Mouse (Mus musculus) limb, embryonic 15.5 days (tissue): ENCODE data around the gene Doc2g. TPM values are rescaled to one million over a fixed set of nuclear protein-coding genes. Genes with fewer than 3 reads are reported as not detected.

Experiments used
- ATAC-seq: fragments of 200-750 bp; cut with Nextera tagmentation; 2 replicates; pipeline ENCODE4 v1.8.0; 2017; ENCODE audit warnings: low read depth, moderate TSS enrichment; ENCODE audit not compliant: insufficient number of reproducible peaks, low FRiP score, low TSS enrichment
- H3K27ac ChIP-seq: fragments of 300-500 bp; sonication (generic); 2 replicates; pipeline ENCODE4 v1.5.1; 2015; ENCODE audit warnings: moderate library complexity, mild to moderate bottlenecking, inconsistent platforms
- H3K27me3 ChIP-seq: fragments of 300-500 bp; sonication (generic); 2 replicates; pipeline ENCODE4 v1.6.1; 2015; ENCODE audit warnings: inconsistent platforms
- H3K36me3 ChIP-seq: fragments of 300-500 bp; sonication (generic); 2 replicates; pipeline ENCODE4 v1.6.1; 2015; ENCODE audit warnings: inconsistent platforms
- H3K4me1 ChIP-seq: fragments of 300-500 bp; sonication (generic); 2 replicates; pipeline ENCODE4 v1.6.1; 2015; ENCODE audit warnings: inconsistent platforms
- H3K4me2 ChIP-seq: fragments of 300-500 bp; sonication (generic); 2 replicates; pipeline ENCODE4 v1.6.1; 2015; ENCODE audit warnings: mild to moderate bottlenecking, inconsistent platforms
- H3K4me3 ChIP-seq: fragments of 300-500 bp; sonication (generic); 2 replicates; pipeline ENCODE4 v1.5.1; 2015; ENCODE audit warnings: mild to moderate bottlenecking, inconsistent platforms
- H3K9ac ChIP-seq: fragments of 300-500 bp; sonication (generic); 2 replicates; pipeline ENCODE4 v1.6.1; 2015; ENCODE audit warnings: inconsistent platforms
- H3K9me3 ChIP-seq: fragments of 300-500 bp; sonication (generic); 2 replicates; pipeline ENCODE4 v1.6.1; 2016; ENCODE audit warnings: inconsistent platforms
- WGBS: fragments of 180-500 bp; shearing (Covaris S2); methylation state at CpG from one replicate; pipeline ENCODE4 v1.1.7; 2015; 5-methylcytosine and 5-hydroxymethylcytosine counted together
- polyA plus RNA-seq: library from polyadenylated mRNA; unstranded; fragments of >200 nt; fragmentation: Nextera tagmentation; extraction: Ambion mirVana; gene quantifications from 2 replicates; pipeline ENCODE4 v1.2.1, GENCODE M21; 2015

The Doc2g gene
- polyA plus RNA-seq, 1 experiment from 2014 or later: 4.4 TPM

DNA sequence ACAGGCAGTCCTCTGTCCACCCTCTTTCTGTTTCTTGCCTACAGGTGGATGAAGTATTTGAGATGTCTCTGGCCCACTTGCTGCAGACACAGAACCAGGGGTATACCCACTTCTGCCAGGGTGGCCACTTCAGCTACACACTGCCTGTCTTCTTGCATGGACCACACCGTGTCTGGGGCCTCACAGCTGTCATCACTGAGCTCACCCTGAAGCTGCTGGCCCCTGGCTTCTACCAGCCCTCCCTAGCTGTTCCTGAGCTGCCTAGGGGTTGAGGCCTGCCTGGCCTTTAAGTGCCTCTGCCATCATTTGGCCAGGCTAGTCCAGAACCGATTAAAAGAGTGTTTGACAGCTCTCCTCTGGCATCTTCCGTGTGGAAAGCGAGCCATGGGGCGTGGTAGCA, 1.4 kb upstream of the Doc2g start:
- no peak for ATAC-seq
- H3K4me1 ChIP-seq: peaks cover 25% of the 10 kb centered on the region
- WGBS: 79% methylated on average over 5 of the region's 5 CpGs
- peaks cover 24% of the 10 kb centered on the region for H3K36me3 ChIP-seq
- no peak overlapping the region for H3K27ac ChIP-seq
- no peak overlapping the region for H3K9ac ChIP-seq
- no peaks in the 10 kb centered on the region for H3K27me3 ChIP-seq
- H3K4me2 ChIP-seq: peak overlapping the region; percentile 81; the same call in 1 of the 2 replicates
- no peak overlapping the region for H3K4me3 ChIP-seq
- H3K9me3 ChIP-seq: no peaks in the 10 kb centered on the region

DNA sequence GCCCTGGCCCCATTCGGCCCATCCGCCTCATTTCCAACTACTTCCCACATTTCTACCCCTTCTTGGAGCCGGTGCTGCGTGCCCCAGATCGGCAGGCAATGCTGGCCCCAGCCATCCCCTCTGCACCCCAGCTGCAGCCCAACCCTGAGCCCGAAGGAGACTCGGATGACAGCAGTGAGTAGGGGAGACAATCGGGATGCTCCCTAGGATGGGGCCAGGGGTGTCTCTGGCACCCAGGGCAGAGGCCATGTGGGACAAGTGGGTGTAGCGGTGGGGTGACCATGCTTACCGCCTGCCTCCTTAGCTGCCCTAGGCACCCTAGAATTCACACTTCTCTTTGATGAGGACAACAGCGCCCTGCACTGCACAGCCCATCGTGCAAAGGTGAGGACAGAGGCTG, 528 bp downstream of the Doc2g start:
- H3K4me3 ChIP-seq: no peak overlapping the region
- ATAC-seq: no peak
- H3K9me3 ChIP-seq: no peaks in the 10 kb centered on the region
- H3K36me3 ChIP-seq: peaks cover 43% of the 10 kb centered on the region
- no peak overlapping the region; the same call in 1 of the 2 replicates for H3K9ac ChIP-seq
- peaks cover 25% of the 10 kb centered on the region for H3K4me1 ChIP-seq
- no peak overlapping the region for H3K27ac ChIP-seq
- no peak overlapping the region for H3K4me2 ChIP-seq
- WGBS: 69% methylated on average over 12 of the region's 12 CpGs
- H3K27me3 ChIP-seq: no peaks in the 10 kb centered on the region

DNA sequence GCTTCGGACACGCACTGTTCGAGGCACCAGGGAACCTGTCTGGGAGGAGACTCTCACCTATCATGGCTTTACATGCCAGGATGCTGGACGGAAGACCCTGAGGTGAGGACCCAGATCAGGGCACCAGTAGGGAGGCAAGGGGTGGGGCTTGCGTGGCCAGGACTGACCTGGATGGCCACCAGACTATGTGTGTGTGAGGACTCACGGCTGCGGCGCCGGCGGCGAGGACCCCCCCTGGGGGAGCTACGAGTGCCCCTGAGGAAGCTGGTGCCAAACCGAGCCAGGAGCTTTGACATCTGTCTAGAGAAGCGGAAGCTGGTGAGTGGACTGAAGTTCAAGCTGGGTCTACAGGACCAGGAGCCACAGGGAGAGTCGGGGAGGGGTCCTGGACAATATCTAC, 1.2 kb downstream of the Doc2g start:
- Histone ChIP-seq H3K36me3 (peaks cover 50% of the 10 kb centered on the region), H3K9ac (no peak overlapping the region), H3K4me3 (no peak overlapping the region), H3K4me2 (no peak overlapping the region), H3K4me1 (peaks cover 20% of the 10 kb centered on the region), H3K9me3 (no peaks in the 10 kb centered on the region), H3K27ac (no peak overlapping the region), H3K27me3 (no peaks in the 10 kb centered on the region)
- no peak for ATAC-seq
- 85% methylated on average over 15 of the region's 15 CpGs for WGBS

DNA sequence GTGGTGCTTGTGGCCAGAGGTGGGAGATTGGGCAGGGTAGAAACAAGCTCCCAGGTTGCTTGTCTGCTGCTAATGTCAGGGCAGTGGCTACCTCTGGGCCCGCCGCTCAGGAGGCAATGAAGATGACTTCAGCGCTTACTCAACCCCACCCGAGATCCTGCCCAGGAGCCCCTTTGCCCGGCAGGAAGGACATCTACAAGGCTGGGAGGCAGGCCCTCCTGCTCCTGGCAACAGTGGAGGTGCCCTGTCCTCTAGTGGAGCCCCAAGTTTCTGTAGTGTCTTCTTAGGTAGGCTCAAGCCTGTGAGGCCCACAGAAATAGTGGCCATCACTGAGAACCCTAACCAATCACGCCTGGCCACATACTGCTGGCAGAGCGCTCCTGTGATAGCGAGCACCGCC, 2.0 kb downstream of the Doc2g start:
- Histone ChIP-seq H3K27me3 (no peaks in the 10 kb centered on the region), H3K4me2 (no peak overlapping the region), H3K27ac (no peak overlapping the region), H3K9me3 (no peaks in the 10 kb centered on the region), H3K4me3 (no peak overlapping the region), H3K4me1 (peaks cover 14% of the 10 kb centered on the region), H3K9ac (no peak overlapping the region), H3K36me3 (peaks cover 57% of the 10 kb centered on the region)
- WGBS: 85% methylated on average over 9 of the region's 9 CpGs
- ATAC-seq: no peak

DNA sequence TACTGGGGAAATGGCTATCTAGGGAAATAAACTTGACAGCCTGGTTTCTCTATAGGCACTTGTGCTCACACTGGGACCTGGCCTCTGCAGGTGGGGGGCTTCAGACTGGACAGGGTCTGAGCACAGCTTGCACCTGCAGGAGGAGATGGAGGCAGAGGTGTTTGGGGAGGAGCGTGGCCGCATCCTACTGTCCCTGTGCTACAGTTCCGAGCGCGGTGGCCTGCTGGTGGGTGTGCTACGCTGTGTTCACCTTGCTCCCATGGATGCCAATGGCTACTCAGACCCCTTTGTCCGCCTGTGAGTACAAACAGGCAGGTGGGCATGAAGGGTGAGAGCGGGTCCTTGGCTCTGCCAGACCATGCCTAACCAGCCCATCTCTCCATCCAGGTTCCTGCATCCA, 2.9 kb downstream of the Doc2g start:
- Histone ChIP-seq H3K9ac (no peak overlapping the region), H3K4me2 (no peak overlapping the region), H3K36me3 (peaks cover 64% of the 10 kb centered on the region), H3K4me1 (peaks cover 13% of the 10 kb centered on the region), H3K9me3 (no peaks in the 10 kb centered on the region), H3K4me3 (no peak overlapping the region), H3K27me3 (no peaks in the 10 kb centered on the region), H3K27ac (no peak overlapping the region)
- no peak for ATAC-seq
- 94% methylated on average over 8 of the region's 8 CpGs for WGBS

DNA sequence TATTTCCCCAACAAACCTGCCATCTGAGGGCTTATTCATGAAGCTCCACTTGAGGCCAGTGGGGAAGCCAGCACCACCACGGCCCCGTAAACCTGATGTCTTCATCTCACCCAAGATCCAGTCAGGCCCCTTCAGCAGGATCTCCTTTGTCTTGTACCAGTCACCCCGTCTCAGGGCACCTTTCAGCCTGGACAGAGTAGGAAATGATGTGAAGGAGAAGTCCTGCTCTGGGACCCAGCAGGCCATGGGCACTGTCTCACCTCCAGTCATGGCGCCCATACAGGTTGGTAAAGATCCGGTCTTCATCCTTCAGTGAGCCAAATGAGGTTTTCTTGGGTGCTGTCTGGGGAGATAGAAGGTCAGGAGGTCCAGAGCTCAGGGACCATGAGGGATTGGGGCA, 8.0 kb downstream of the Doc2g start:
- Histone ChIP-seq H3K9me3 (no peaks in the 10 kb centered on the region), H3K36me3 (peaks cover 48% of the 10 kb centered on the region), H3K27me3 (no peaks in the 10 kb centered on the region), H3K4me1 (peaks cover 13% of the 10 kb centered on the region), H3K27ac (no peak overlapping the region), H3K4me2 (no peak overlapping the region), H3K4me3 (no peak overlapping the region), H3K9ac (no peak overlapping the region)
- ATAC-seq: no peak
- WGBS: 93% methylated on average over 5 of the region's 5 CpGs

DNA sequence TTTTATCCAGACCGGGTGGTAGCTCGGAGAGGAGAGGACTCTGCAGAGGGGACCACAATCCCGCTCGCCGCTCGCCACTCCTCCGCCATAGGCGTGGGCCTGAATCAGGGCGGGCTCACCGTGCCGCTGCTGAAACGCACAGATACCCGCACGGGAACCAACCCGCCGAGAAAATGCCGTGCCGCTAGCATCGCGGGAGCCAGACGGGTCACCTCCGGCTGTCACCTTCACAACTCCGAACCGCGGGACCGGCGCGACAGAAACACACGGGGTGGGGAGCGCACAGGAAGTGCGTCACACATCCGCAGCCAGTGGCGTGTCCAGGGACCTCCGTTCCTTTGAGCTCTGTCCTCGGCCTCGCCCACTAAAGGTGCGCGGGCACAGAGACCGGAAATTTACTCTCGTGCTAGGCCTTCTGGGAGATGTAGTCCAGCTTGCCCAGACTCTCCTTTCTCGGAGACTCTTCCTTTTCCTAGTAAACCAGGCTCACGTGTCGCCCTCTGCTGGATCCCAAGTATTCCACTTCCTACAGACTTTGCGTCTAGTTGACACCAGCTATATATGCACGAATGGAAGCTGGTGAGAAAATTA, 9.4 kb downstream of the Doc2g start, which contains the start of gene Ndufv1:
Gene Ndufv1 (minus strand): TSS at position 375 of the 591 bp plus-strand sequence.
- Histone ChIP-seq H3K27ac (peak within 1 kb of the TSS; percentile 77), H3K27me3 (no peaks in the 10 kb centered on the region), H3K4me3 (peak within 1 kb of the TSS; percentile 67), H3K9me3 (no peaks in the 10 kb centered on the region), H3K9ac (peak within 1 kb of the TSS; percentile 81), H3K4me1 (peaks cover 13% of the 10 kb centered on the region), H3K4me2 (peak within 1 kb of the TSS; percentile 58), H3K36me3 (peaks cover 34% of the 10 kb centered on the region)
- WGBS: under 1% methylated on average over 45 of the region's 45 CpGs
- peak; percentile 98 for ATAC-seq

DNA sequence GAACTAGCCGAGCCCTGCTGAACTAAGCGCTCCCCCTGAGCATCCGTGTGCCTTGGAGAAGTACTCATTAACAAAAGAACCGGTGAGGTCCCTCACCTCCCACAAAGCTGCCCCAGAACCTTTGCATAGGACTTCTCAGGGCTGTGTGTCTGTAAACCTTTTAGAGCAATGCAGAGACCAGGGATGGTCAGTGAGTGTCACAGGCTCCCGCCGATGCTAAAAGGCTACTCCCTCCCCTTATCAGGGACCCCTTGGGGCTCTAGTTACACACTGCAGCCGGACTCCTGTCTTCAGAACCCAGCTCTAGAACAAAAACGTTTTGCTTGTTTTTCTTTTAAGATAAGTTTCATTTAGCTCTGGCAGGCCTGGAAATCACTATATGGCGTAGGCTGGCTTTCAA, 10.0 kb downstream of the Doc2g start:
- H3K27ac ChIP-seq: no peak overlapping the region
- no peak for ATAC-seq

DNA sequence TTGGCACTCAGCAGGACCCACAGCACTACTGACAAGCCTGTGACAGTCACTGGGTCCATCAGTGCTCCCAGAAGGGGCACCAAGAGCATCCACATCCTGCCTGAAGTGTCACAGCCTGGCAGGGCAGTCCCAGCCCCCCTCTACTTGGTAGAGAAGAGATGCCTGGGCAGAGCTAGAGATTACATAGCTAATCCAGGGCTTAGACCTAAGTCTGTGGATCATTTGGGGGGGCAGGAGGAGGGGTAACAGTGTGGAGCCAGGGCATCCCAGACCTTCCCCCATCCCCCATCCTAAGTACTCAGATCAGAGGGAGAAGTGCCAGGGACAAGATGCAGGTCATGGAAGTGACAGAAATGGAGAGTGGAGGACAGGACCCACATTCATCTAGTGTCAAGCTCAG, 11.7 kb downstream of the Doc2g start:
- H3K4me1 ChIP-seq: peaks cover 19% of the 10 kb centered on the region
- no peak overlapping the region for H3K27ac ChIP-seq
- no peak overlapping the region for H3K9ac ChIP-seq
- H3K9me3 ChIP-seq: no peaks in the 10 kb centered on the region
- no peak for ATAC-seq
- H3K27me3 ChIP-seq: no peaks in the 10 kb centered on the region
- no peak overlapping the region for H3K4me2 ChIP-seq
- no peak overlapping the region for H3K4me3 ChIP-seq
- H3K36me3 ChIP-seq: peaks cover 11% of the 10 kb centered on the region

More for the DNA sequence above, 10.0 kb downstream of the Doc2g start:
- Histone ChIP-seq H3K4me2 (peak overlapping the region; percentile 48), H3K9me3 (no peaks in the 10 kb centered on the region), H3K36me3 (peaks cover 29% of the 10 kb centered on the region), H3K27me3 (no peaks in the 10 kb centered on the region), H3K4me1 (peaks cover 13% of the 10 kb centered on the region), H3K9ac (no peak overlapping the region), H3K4me3 (peak overlapping the region; percentile 67)
- WGBS: 19% methylated on average over 9 of the region's 9 CpGs

DNA sequence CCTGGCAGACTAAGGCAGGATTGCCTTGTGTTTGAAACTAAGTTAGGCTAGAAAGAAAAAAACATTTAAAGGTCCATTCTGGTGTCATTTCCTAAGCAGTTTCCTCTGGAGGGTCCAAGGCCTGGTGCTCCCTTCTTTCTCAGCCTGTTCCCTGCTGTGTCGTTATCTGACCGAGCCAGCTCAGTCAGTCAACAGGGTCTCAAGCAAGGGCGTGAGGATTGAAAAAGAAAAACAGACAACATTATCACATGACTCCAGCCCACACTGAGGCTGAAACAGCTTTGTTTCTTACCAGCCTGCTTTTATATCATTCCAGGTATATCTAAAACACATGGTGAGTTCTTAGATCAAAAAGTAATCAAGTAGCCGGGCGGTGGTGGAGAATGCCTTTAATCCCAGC, 12.5 kb downstream of the Doc2g start:
- Histone ChIP-seq H3K4me2 (no peak overlapping the region), H3K9me3 (no peaks in the 10 kb centered on the region), H3K9ac (no peak overlapping the region), H3K4me1 (peaks cover 20% of the 10 kb centered on the region), H3K27ac (no peak overlapping the region), H3K4me3 (no peak overlapping the region), H3K27me3 (no peaks in the 10 kb centered on the region), H3K36me3 (0 out of 2 replicates have a peak, but pooled peaks cover 4% of the 10 kb centered on the region)
- ATAC-seq: no peak
- 55% methylated on average over 5 of the region's 5 CpGs for WGBS

DNA sequence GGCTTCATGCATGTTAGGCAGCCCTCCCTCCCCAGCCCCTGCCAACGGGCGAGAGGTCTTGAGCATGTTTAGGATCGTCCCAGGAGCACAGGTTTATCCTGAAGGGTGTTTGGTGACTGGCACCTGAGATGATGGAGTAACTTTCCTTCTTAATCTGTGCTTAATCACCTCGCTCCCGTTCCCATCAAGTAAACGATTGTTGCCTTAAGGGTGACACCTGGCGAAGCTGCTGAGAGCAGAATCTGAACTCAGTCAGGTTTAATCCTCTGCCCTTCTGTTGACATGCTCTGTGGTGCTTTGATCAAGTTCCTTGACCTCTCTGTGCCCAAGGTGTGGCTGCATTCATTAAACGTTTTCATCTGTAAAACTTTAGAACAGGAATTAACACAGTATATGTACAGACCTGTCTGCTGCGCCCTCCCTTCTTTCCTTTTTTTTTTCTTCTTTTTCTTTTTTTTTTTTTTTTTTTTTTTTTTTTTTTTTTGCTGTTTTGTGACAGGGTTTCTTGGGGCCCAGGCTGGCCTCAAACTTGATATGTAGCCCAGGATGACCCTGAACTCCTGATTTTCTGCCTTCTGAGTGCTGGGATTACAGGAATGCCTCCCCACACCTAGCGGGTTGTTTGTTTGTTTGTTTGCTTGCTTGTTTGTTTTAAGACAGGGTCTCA, 14.9 kb downstream of the Doc2g start:
- no peak overlapping the region for H3K9ac ChIP-seq
- H3K27ac ChIP-seq: no peak overlapping the region
- no peaks in the 10 kb centered on the region for H3K9me3 ChIP-seq
- 49% methylated on average over 10 of the region's 10 CpGs for WGBS
- no peaks in the 10 kb centered on the region for H3K27me3 ChIP-seq
- ATAC-seq: no peak
- peaks cover 7% of the 10 kb centered on the region for H3K4me1 ChIP-seq
- no peak overlapping the region for H3K4me3 ChIP-seq
- H3K36me3 ChIP-seq: no peaks in the 10 kb centered on the region
- H3K4me2 ChIP-seq: no peak overlapping the region

DNA sequence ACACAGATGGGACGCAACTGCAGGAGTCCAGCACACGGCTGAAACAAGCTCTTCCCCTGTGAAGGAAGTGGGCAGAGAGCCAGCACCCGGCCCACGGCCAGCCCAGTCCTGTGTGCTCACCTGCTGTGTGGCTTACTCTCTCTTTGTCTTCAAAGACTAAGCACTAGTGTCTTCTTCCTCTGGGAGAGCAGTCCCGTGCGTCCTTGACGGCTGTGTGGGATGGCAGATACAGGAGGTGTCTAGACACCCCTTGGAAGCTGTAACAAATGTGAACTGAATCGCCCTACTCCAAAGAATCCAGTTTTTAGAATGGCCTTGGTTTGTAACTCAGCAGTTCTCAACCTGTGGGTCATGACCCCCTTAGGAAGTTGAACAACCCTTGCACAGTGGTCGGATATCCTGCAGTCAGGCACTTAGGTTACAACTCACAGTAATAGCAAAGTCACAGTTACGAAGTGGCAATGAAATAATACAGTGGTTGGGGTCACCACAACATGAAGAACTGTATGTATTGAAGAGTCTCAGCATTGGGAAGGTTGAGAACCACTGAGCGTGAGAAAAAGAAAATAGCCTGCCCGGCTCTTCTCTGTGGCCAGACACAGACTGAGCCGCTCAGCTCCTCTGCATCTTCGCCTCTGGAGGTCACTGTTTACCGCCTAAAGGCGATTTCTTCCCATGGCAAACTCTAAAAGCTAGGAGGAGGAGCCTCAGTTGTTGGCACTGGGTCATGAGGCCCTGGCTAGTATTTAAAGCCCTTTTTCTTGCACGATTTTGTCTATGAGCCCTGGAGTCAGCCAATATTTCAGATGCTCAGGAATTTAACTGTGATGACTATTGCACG, 15.8 kb downstream of the Doc2g start:
- WGBS: 31% methylated on average over 18 of the region's 18 CpGs

More for the DNA sequence above, 15.8 kb downstream of the Doc2g start:
- ATAC-seq: no peak; the same call in 1 of the 2 replicates
- Histone ChIP-seq H3K27me3 (no peaks in the 10 kb centered on the region), H3K27ac (peak overlapping the region; percentile 73), H3K4me2 (no peak overlapping the region), H3K36me3 (no peaks in the 10 kb centered on the region), H3K9ac (no peak overlapping the region), H3K4me1 (peaks cover 7% of the 10 kb centered on the region), H3K4me3 (no peak overlapping the region), H3K9me3 (no peaks in the 10 kb centered on the region)
